In the genomic region with DNA sequence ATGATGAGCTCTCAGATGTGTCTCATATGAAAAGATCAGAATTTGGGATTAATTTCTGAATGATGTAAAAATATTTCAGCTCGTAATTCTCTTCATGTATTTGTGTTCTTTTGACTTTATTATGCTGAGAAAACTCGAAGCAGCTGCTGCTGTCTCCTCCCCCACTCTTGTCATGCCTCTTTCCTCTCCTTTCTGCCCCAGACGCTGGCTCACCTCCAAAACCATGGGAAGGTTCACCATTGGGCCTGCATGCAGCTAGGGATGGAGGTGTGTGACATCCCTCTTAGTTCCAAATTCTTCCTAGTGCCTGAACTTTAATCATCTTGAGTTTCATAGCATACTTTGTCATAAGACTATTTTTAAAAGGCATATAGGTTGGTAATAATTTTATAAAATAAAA, we compare ENCODE assay signal across 19 mouse cellular contexts.
DNase-seq lines count a peak whose midpoint lies in the region; ATAC-seq lines count a peak whose summit lies in the region.
"Had no signal": no experiment of that assay in that cellular context is flagged by ENCODE, and none has a peak within 500 bp of the region (broad histone marks: within the 10 kb centered on the region; RNA-seq: fewer than 3 reads in every experiment).

No protein-coding gene starts in this region.

- H3K27me3 ChIP-seq in forebrain, embryonic 14.5 days (replicated peaks; ENCODE audit: control insufficient read depth, insufficient read depth, low read length): no peaks in the 10 kb centered on the region
- H3K27me3 ChIP-seq in forebrain, embryonic 15.5 days: no peaks in the 10 kb centered on the region
- H3K27me3 ChIP-seq in midbrain, embryonic 14.5 days (ENCODE audit: control insufficient read depth, insufficient read depth, low read length): peaks cover 38% of the 10 kb centered on the region
- H3K27me3 ChIP-seq in midbrain, embryonic 10.5 days (ENCODE audit: low read depth, poor library complexity, severe bottlenecking): peaks cover 66% of the 10 kb centered on the region
- H3K27me3 ChIP-seq: CH12.LX; hindbrain, embryonic 13.5 days had no signal

- H3K4me2 ChIP-seq in forebrain, embryonic 14.5 days (ENCODE audit: low read length): no peak overlapping the region
- no peak overlapping the region for H3K4me2 ChIP-seq in forebrain, embryonic 15.5 days (replicated peaks)
- no peak overlapping the region for H3K4me2 ChIP-seq in midbrain, embryonic 14.5 days (ENCODE audit: low read length)
- H3K4me2 ChIP-seq: heart, embryonic 11.5 days; heart, embryonic 15.5 days; hindbrain, embryonic 13.5 days had no signal

- no peak for ATAC-seq in forebrain, embryonic 14.5 days
- no peak for ATAC-seq in forebrain, embryonic 15.5 days (replicated peaks)
- no peak for ATAC-seq in midbrain, embryonic 14.5 days (ENCODE audit: low FRiP score, low TSS enrichment)
- ATAC-seq: activated CD4-positive, CD25-positive, alpha-beta regulatory T cell, adult 4 months; forebrain, embryonic 16.5 days; Patski had no signal

- WGBS in forebrain, embryonic 14.5 days: 20% methylated on average over 3 of the region's 3 CpGs
- 16% methylated on average over 3 of the region's 3 CpGs for WGBS in forebrain, embryonic 15.5 days
- WGBS in midbrain, embryonic 14.5 days: 35% methylated on average over 3 of the region's 3 CpGs
- 51% methylated on average over 3 of the region's 3 CpGs for WGBS in midbrain, embryonic 10.5 days

- no peaks in the 10 kb centered on the region for H3K36me3 ChIP-seq in forebrain, embryonic 14.5 days (ENCODE audit: control insufficient read depth, insufficient read depth, low read length)
- H3K36me3 ChIP-seq in forebrain, embryonic 15.5 days: no peaks in the 10 kb centered on the region
- no peaks in the 10 kb centered on the region for H3K36me3 ChIP-seq in midbrain, embryonic 14.5 days (ENCODE audit: control insufficient read depth, insufficient read depth, low read length)
- no peaks in the 10 kb centered on the region for H3K36me3 ChIP-seq in midbrain, embryonic 10.5 days
- H3K36me3 ChIP-seq: embryonic facial prominence, embryonic 10.5 days; heart, embryonic 15.5 days; hindbrain, embryonic 13.5 days had no signal

- peak; percentile 68 for DNase-seq in forebrain, embryonic 14.5 days (ENCODE audit: low spot score)
- DNase-seq in left cerebral cortex, postnatal 4 days: peak; percentile 67
- no peak for DNase-seq in left cerebral cortex, postnatal 36 days (ENCODE audit: low spot score in 2 of 2)
- DNase-seq in midbrain, embryonic 14.5 days: peak; percentile 49
- DNase-seq in midbrain, embryonic 10.5 days (ENCODE audit: low spot score): no peak
- DNase-seq: adrenal gland, postnatal 14 days; cerebellum, adult 9-10 months; gastrocnemius, postnatal 14 days; heart, adult 2 months; heart, postnatal 14 days had no signal

- H3K9me3 ChIP-seq in forebrain, embryonic 14.5 days (replicated peaks; ENCODE audit: control insufficient read depth, low read length): no peaks in the 10 kb centered on the region
- no peaks in the 10 kb centered on the region for H3K9me3 ChIP-seq in forebrain, embryonic 15.5 days
- H3K9me3 ChIP-seq in midbrain, embryonic 14.5 days (ENCODE audit: control insufficient read depth, low read length): no peaks in the 10 kb centered on the region
- no peaks in the 10 kb centered on the region for H3K9me3 ChIP-seq in midbrain, embryonic 10.5 days (replicated peaks)
- H3K9me3 ChIP-seq: embryonic facial prominence, embryonic 10.5 days; heart, embryonic 15.5 days; hindbrain, embryonic 13.5 days had no signal

- no peaks in the 10 kb centered on the region for H3K4me1 ChIP-seq in forebrain, embryonic 14.5 days (ENCODE audit: control insufficient read depth, insufficient read depth, low read length)
- H3K4me1 ChIP-seq in forebrain, embryonic 15.5 days: peaks cover 7% of the 10 kb centered on the region
- H3K4me1 ChIP-seq in midbrain, embryonic 14.5 days (ENCODE audit: control insufficient read depth, insufficient read depth, low read length): no peaks in the 10 kb centered on the region
- no peaks in the 10 kb centered on the region for H3K4me1 ChIP-seq in midbrain, embryonic 10.5 days
- H3K4me1 ChIP-seq: embryonic facial prominence, embryonic 10.5 days; heart, embryonic 15.5 days; hindbrain, embryonic 13.5 days had no signal

- no peak overlapping the region for H3K4me3 ChIP-seq in forebrain, embryonic 14.5 days (ENCODE audit: low read depth, low read length)
- no peak overlapping the region for H3K4me3 ChIP-seq in forebrain, embryonic 15.5 days
- H3K4me3 ChIP-seq in midbrain, embryonic 14.5 days (replicated peaks; ENCODE audit: low read depth, low read length): no peak overlapping the region
- no peak overlapping the region for H3K4me3 ChIP-seq in midbrain, embryonic 10.5 days
- H3K4me3 ChIP-seq: embryonic facial prominence, embryonic 10.5 days; heart, adult 2 months; heart, embryonic 15.5 days; hindbrain, embryonic 13.5 days had no signal

- intact Hi-C loops in left cerebral cortex, postnatal 4 days (cut with DNase I): loop anchor here (5.0 kb wide), 1 partner anchor 59 kb away; no protein-coding TSS in a partner anchor
- intact Hi-C loops in left cerebral cortex, postnatal 36 days (cut with DNase I): loop anchor here (10.0 kb wide), 2 partner anchors 177 to 347 kb away; no protein-coding TSS in a partner anchor

- no peak overlapping the region for H3K27ac ChIP-seq in forebrain, embryonic 14.5 days (ENCODE audit: low read depth, low read length)
- no peak overlapping the region for H3K27ac ChIP-seq in forebrain, embryonic 15.5 days (replicated peaks)
- H3K27ac ChIP-seq in midbrain, embryonic 14.5 days (replicated peaks; ENCODE audit: low read depth, low read length): no peak overlapping the region
- no peak overlapping the region for H3K27ac ChIP-seq in midbrain, embryonic 10.5 days (replicated peaks)
- H3K27ac ChIP-seq: embryonic facial prominence, embryonic 10.5 days; heart, adult 2 months; heart, embryonic 15.5 days; hindbrain, embryonic 13.5 days had no signal

- H3K9ac ChIP-seq in forebrain, embryonic 14.5 days (ENCODE audit: low read length): no peak overlapping the region
- H3K9ac ChIP-seq in forebrain, embryonic 15.5 days (replicated peaks): no peak overlapping the region
- H3K9ac ChIP-seq in midbrain, embryonic 14.5 days (replicated peaks; ENCODE audit: low read length): no peak overlapping the region
- H3K9ac ChIP-seq: heart, embryonic 15.5 days; hindbrain, embryonic 13.5 days had no signal

Comparison
In these comparisons a context has a peak if more than half of its experiments do, and no peak if none do; other contexts are left out.
1. DNase-seq: peak in forebrain, embryonic 14.5 days (single experiment), left cerebral cortex, postnatal 4 days (single experiment) and midbrain, embryonic 14.5 days (single experiment); none in left cerebral cortex, postnatal 36 days (0 of 2) and midbrain, embryonic 10.5 days (single experiment).